Mouse (Mus musculus) right cerebral cortex, adult 2 months (tissue): Measurements from ENCODE around the gene Ifngr2.
"Not testable (repeated sequence)": the region's sequence is repeated elsewhere in the genome, so short reads cannot be mapped to it uniquely, and the experiment has no call there.

Experiments used
- DNase-seq, 2 experiments: peaks; one replicate each; pipeline ENCODE4 v3.0.0; 2021 to 2022; ENCODE audit warnings: low spot score in 2 of 2

Ifngr2 gene

DNA sequence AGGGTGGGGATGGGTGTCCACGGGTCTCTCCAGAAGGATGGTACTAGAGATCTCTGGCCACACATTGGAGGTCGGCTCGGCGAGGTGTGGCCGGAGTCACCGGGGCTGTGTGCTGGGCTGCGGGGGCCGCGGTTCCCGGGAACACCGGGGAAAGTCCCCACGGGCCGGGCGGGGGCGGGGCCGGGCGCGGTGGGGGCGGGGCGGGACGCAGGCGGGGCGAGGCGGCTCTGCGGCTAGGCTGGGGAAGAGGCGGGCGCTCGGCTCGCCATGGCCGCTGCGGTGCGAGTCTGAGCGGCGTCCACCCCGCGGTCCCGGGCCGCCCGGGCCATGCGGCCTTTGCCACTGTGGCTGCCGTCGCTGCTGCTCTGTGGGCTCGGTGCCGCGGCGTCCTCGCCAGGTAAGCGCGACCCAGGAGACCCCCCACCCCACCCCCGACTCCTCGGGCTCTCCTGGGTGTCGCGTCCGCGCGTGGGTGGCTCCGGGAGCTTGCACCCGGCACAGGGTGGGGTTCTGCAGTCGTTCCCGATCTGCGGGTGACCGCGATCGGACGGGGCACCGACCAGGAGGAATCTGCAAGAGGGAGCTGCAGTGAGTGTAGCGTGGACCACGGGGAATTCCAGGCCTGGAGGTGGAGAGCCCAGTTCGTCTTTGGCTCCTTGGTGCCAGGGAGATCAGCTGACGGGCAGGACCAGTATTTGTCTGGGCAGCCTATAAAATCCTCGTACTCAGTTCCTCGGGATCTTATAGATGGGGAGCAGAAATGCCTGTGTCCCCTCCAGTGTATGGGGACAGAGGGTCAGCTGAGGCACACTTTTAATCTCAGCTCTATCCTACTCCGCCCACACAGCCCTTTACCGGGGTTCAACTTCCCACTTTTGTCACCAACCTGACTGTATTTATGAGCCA is at the start of gene Ifngr2:
Gene Ifngr2, plus strand, starts transcription at position 237 of the 906 bp plus-strand sequence.
- DNase-seq, result peak; percentile 33 to 54

DNA sequence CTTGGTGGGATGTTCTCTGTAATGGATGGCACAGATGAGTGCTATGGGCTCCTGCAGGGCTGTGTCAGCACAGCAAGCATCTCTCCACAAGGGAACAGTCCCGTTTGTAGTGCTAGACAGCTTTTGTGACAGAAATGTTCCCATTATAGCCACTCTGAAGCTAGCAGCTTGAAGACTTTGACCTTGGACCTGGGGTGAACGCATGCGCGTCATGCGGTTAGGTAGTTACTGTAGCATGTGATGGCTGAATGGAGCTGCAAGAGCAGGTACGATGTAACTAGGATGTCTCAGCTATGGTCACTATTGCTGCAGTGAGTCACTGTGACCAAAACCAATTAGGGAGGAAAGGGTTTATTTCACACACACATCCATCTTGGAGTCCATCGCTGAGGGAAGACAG is 48.8 kb upstream of the Ifngr2 start:
- DNase-seq, result no peak

DNA sequence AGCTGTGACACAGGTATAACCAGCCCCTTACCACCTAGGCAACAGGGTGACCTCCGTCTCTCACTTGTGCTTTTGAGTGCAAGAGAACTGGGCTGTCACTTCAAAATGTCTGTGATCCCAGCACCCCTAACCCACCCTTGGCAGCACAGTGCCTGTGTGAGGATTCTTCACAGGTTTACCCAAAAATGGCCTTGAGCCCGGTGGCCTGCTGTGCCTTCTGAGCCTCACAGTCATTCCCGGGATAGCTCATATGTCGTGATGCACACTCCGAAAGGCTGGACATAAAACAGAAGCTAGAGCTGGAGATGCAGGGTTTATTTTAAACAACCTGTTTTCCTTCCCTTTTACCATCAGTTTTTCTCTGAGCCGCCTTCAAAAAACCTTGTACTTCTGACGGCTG is 42.2 kb upstream of the Ifngr2 start:
- no peak for DNase-seq

DNA sequence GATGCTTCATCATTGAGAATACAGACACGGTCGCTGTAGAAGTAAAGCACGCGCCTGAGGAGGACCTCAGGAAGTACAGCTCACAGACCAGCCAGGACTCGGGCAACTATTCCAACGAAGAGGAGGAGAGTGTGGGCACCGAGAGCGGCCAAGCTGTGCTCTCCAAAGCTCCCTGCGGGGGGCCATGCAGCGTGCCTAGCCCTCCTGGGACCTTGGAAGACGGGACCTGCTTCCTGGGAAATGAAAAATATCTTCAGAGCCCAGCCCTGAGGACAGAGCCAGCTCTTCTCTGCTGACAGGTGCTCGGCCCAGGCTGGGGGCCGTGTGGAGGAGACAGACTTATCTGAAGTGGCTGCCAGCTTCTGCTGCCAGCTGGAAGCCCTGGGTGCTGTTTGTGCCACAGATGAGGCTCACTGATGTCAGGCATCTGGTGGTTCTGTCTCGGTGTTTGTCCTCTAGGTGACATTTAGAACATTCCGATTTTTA is 41.7 kb upstream of the Ifngr2 start:
- DNase-seq, result no peak

GRCm38 (mm10) chr16:91506396-91506795 is 40.5 kb upstream of the Ifngr2 start:
- DNase-seq, result no peak

- DNase-seq, result peak; percentile 89 to 90
These were observed 34.6 kb upstream of the Ifngr2 start for GRCm38 (mm10) chr16:91512161-91512787.

- no peak for DNase-seq
These were observed 33.8 kb upstream of the Ifngr2 start for GRCm38 (mm10) chr16:91513099-91513498.

DNA sequence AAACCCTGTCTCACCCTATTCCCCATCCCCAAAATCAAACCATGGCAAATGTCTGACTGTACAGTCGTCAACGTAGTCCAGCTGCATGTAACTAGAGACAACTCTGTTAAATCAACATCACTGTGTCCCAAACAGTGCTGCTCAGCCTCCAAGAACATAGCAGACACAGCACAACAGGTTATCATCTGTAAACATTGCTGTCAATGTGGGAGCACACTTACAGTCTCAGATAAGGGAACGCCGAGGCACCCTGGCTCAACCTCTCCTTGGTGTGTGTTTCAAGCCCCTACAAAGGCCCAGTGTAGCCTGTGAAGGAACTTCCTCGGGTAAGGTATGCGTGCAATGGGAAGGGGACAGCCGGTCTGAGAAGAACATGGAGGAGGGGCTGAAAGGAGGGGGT is 29.9 kb upstream of the Ifngr2 start:
- DNase-seq, result no peak

DNA sequence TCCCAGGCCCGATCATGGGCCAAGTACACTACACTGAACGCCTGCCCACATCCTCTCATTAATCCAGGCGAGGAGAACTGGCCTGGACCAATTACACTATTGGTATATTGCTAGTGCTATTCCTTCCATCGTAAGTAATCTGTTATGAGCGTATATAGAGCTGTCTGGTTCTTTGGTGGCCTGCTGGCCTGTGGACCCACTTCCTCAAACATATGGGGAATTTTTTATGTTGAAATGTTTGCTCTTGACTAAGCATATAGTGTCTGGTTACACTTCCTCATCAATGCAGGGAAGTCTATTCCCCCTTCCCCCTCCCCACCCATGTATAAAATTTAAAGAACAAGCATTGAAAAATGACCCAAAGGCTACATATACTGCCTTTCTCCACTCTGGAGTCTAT is 24.8 kb upstream of the Ifngr2 start:
- DNase-seq, result no peak

DNA sequence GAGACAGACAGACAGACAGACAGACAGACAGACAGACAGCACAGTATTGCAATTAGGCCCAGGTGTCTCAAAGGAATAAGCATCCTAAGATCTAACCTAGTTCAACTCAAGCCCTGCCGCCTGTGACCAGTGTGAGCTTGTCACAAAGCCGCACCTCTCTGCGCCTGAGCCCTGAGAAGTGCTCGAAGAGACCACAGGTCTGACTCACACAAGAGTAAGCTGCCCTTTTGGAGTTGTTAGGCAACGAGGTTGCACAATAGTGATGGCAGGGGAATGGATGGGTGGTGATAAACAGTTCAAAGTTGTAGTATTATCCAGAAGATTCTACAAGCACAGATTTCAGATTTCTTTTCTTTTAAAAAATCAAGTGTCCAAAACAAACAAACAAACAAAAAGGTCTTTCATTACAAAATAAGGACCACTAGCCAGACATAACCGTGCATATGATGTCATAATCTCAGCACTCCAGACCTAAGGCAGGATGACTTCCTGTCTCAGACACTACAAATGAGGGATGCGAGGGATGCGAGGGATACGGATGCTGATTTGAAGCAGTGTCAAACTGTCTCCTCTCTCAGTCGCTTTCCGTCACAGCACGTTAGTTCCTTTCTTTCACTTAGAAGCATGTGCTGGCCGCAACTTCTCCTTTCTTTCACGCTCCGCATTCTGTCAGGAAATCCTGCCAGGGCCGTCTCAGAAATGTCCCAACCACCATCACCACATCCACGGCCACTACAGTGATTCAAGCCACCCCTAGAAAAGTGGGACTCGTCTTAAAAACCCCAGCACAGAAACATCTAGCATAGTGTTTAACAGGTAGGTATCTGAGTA is 24.2 kb upstream of the Ifngr2 start:
- DNase-seq, result no peak

GRCm38 (mm10) chr16:91524206-91524605 is 22.7 kb upstream of the Ifngr2 start:
- DNase-seq, result no peak

DNA sequence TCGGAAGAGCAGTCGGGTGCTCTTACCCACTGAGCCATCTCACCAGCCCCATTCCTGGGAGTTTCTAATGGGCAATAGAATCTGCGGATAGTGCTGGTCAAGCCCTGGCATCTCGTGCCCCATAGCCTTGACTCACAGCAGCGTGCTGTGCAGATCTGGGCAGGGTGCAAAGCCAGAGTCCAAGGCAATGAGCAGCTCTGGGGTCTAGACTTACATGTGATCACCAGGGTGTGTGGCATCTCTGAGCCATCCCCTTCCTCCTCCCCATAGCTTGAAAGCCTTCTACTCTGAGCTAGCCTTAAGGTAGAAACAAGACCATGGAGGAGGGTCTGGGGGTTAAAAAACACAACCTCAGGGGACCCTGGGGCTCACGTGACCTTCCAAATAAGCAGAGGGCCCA is 20.6 kb upstream of the Ifngr2 start:
- no peak for DNase-seq

DNA sequence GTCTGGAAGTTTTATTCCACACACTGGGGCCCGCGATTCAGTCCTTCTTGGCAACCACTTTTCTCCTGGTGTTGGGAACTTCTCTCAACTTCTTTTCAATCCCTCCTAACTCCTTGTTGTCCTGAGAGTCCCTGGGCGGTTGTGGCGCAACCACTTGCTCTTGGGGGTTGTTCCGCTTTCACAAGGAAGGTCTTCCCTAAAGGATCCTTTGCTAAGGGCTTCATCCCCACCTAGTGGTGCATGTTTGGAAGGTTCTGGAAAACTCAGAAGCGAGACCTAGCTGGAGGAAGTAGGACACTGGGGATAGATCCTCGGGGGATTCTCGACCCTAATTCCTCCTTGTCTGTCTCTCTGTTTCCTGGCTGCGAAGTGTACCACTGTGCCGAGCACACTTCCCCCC is 19.8 kb upstream of the Ifngr2 start:
- no peak for DNase-seq

DNA sequence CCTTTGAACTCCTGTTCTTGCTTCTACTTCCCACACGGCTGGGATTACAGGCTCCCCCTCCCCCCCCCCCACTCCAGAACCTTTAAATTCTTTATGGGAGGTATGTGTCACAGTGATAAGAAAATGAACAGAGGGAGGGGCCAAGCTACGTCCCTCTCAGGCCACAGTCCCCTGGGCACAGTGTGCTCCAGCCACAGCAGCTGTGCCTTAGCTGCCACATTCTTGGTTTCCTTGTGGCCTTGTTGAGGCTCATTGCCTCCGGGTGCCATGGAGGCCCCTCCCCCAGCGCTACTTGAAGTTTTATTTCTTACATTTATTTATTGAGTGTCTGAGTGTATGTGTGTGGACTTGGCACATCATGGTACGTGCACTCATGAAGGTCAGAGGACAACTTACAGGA is 19.4 kb upstream of the Ifngr2 start:
- no peak for DNase-seq

- DNase-seq, result no peak
These were observed 18.3 kb upstream of the Ifngr2 start for GRCm38 (mm10) chr16:91528578-91528977.

GRCm38 (mm10) chr16:91530830-91531229 is 16.0 kb upstream of the Ifngr2 start:
- not testable (repeated sequence) for DNase-seq

- no peak for DNase-seq
These were observed 15.0 kb upstream of the Ifngr2 start for GRCm38 (mm10) chr16:91531856-91532255.

GRCm38 (mm10) chr16:91532429-91532828 is 14.4 kb upstream of the Ifngr2 start:
- DNase-seq, result no peak

DNA sequence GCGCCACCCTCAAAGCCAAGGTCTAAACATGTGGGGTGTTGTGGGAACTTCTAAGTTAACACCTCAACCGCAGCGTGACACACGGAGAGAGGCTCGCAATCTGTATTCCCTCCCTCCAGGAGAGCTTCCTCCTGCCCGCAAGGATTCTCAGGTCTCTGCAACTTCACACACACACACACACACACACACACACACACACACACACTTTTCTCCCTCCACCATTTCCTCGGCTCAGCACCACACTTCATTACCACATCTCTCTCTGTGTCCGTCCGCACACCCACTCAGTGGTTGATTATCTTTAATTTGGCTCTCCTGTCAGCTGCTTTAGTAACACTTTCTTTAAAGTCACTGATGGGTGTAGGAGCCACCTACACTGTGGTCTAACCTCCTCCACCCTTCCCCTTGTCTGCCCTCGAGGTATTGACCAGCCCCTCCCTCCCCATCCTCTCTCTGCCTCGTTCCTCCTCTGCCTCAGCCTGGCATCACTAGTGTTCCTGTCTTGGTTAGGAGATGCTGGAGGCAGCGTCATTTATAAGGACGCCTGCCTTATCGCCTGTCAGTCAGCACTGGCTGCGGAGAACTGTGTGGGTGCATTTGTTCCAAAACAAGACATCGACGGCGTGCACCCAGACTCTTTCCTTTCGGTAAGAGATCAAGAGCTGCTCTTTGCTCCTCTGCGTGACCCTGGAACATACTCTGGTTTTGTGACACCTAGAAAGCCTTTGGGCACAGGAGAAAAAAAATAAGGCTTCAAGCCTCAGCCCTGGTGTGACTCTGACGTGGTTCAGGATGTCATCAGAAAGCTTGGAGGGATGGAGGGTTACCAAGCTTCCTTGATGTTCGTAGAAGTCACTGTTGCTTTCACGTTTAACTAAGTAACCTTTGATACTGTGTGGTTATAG is 13.5 kb upstream of the Ifngr2 start:
- peak; percentile 42 to 44 for DNase-seq

- no peak for DNase-seq
These were observed 12.4 kb upstream of the Ifngr2 start for GRCm38 (mm10) chr16:91534477-91534876.

DNA sequence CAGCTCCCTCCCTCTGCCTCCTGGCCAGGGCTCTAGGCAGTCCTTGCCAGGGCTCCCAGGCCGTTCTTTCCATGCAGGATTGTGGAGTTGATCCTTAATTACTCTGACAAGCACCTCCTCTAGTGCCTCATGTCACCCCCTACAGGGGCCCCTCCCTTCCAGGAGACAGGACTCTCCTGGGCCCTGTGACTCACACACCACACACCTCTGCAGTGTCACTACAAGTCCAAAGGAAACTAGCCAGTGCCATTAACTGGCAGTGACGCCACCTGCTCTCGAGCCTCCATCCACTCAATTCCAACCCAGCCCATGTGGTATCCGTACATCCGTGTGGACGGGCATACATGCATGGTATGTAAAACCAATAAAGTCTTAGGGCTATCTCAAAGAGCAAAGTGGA is 12.0 kb upstream of the Ifngr2 start:
- no peak for DNase-seq
